Mouse (Mus musculus): ENCODE results near the gene Sult6b1.

- no peak for TF ChIP-seq POLR2A (IDR thresholded peaks at IDR 0.05; ENCODE audit: control insufficient read depth, extremely low read depth, insufficient read depth, low read length, poor library complexity)
- TF ChIP-seq CTCF (IDR thresholded peaks at IDR 0.05; ENCODE audit: borderline replicate concordance, control insufficient read depth, extremely low read depth, insufficient read depth, low read length, poor library complexity), result no peak
Measured at GRCm38 (mm10) chr17:78915772-78916171, 9.0 kb upstream of the Sult6b1 start.

Measured in thymus, adult 2 months (tissue).